Mouse (Mus musculus): ENCODE data around the gene Fam172a.

GRCm38 (mm10) chr13:77977121-77977520, 275.3 kb downstream of the Fam172a start:
- TF ChIP-seq CTCF (IDR thresholded peaks at IDR 0.05; ENCODE audit: low read depth, low read length) (no peak), GATA1 (IDR thresholded peaks at IDR 0.05; ENCODE audit: borderline replicate concordance, low read length) (no peak), TAL1 (conservative IDR thresholded peaks at IDR 0.05; ENCODE audit: low read depth, low read length) (no peak), POLR2AphosphoS5 (IDR thresholded peaks at IDR 0.05; ENCODE audit: insufficient replicate concordance, low read depth, low read length) (no peak), GATA2 (IDR thresholded peaks at IDR 0.05; ENCODE audit: borderline replicate concordance, low read depth, low read length) (no peak)

All from G1E (cell line).